Mouse (Mus musculus) bone marrow macrophage, adult 2 months (primary cell): ENCODE results near the gene Alyref.

Experiments
- CTCF ChIP-seq: IDR thresholded peaks from 2 replicates; pipeline ENCODE4 v1.5.1; 2012; ENCODE audit warnings: low read depth, mild to moderate bottlenecking, low read length, moderate library complexity
- POLR2A ChIP-seq: IDR thresholded peaks from 2 replicates; pipeline ENCODE4 v1.6.1; 2012; ENCODE audit warnings: mild to moderate bottlenecking, low read depth, low read length, borderline replicate concordance

DNA sequence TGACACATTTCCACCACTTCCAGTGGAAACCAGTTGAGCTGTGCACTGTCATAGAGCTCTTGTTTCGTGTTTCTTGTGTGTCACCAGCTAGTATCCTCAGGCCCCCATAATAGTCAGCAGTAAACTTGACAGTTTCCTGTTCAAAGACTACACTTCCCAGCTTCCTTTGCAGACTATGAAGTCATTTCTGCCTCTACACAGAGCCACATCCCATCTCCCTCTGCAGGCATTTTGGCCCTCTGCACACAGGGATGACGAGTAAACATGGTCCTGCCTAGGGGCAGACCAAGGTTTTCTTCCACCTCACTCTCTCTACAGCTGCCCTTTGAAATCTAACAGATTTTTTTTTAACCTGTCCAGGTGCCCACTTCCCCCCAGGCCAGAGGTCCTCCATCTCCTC lies 50.7 kb downstream of the Alyref start:
- TF ChIP-seq POLR2A = no peak
- no peak for TF ChIP-seq CTCF
